Mouse (Mus musculus): ENCODE measurements around the gene Maml3. TPM values are rescaled to one million over a fixed set of nuclear protein-coding genes. Genes with fewer than 3 reads are reported as not detected.

Gene Maml3
- polyA plus RNA-seq, 1 experiment from 2014 or later: 4.1 TPM

DNA sequence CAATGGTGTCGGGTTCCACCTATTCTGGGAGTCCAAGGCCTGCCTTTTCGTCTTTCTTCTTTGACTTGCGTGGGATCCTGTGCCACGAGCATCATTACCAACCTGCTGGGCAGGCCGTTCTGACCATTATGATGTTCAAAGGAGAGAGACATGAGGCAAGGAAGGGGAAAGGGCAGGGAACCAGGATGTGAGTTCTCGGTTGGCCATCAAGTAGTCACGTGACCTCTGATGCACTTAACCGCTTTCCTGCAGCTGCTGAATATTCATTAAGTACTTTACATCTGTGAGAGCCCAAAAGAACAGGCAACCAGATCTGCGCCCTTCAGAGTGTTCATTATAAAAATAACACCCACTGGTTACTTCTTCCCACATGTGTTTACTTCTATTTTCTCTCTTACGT, 411.7 kb downstream of the Maml3 start:
- Histone ChIP-seq H3K9me3 (no peaks in the 10 kb centered on the region), H3K4me1 (replicated peaks) (no peaks in the 10 kb centered on the region), H3K4me3 (replicated peaks) (no peak overlapping the region), H3K27ac (no peak overlapping the region), H3K4me2 (replicated peaks) (no peak overlapping the region), H3K36me3 (0 out of 2 replicates have a peak, but pooled peaks cover 5% of the 10 kb centered on the region), H3K27me3 (replicated peaks) (no peaks in the 10 kb centered on the region), H3K9ac (no peak overlapping the region)
- 90% methylated on average over 10 of the region's 10 CpGs for WGBS
- no peak for ATAC-seq

DNA sequence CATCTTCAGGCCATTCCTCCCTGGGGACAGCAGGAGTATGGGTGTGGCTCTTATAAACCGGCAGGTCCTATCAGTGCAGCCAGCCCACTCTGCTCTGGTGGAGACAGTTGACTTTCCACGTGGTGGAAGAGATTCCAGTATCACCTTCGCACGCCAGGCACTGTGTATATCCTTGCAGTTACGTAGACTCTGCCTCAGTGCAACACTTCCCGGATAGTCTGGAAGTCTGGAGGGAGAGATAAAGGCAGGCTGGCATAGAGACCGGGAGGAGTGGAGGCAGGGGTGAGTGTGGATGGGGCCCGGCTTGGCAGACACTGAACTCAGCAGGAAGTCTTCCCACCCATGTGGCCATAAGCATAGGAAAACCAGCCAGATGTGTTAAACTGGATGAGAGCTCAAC, 416.2 kb downstream of the Maml3 start:
- Histone ChIP-seq H3K27me3 (replicated peaks) (no peaks in the 10 kb centered on the region), H3K9ac (no peak overlapping the region), H3K4me3 (replicated peaks) (no peak overlapping the region), H3K9me3 (no peaks in the 10 kb centered on the region), H3K36me3 (0 out of 2 replicates have a peak, but pooled peaks cover 5% of the 10 kb centered on the region), H3K27ac (no peak overlapping the region), H3K4me2 (replicated peaks) (no peak overlapping the region), H3K4me1 (replicated peaks) (no peaks in the 10 kb centered on the region)
- 84% methylated on average over 8 of the region's 8 CpGs for WGBS
- no peak for ATAC-seq

DNA sequence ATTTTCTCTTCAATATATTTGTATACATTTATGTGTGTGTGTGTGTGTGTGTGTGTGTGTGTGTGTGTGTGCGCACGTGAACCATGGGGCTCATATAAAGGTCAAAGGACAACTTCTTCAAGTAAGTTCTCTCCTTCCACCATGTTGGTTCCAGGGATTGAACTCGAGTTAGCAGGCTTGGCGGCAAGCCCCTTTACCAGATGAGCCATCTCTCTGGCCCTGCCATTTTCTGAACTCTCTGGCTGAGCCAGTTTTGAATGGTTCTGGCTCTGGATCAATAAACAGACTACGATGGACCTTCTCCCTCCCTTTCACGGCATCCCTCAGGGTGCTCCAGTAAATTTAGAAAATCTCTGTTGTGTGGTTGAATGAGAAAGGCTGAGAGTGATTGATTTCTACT, 418.1 kb downstream of the Maml3 start:
- no peak overlapping the region for H3K4me3 ChIP-seq (replicated peaks)
- H3K27ac ChIP-seq: no peak overlapping the region
- 78% methylated on average over 6 of the region's 6 CpGs for WGBS
- no peak overlapping the region for H3K9ac ChIP-seq
- H3K36me3 ChIP-seq: 0 out of 2 replicates have a peak, but pooled peaks cover 5% of the 10 kb centered on the region
- no peaks in the 10 kb centered on the region for H3K4me1 ChIP-seq (replicated peaks)
- no peak for ATAC-seq
- no peaks in the 10 kb centered on the region for H3K27me3 ChIP-seq (replicated peaks)
- no peak overlapping the region for H3K4me2 ChIP-seq (replicated peaks)
- H3K9me3 ChIP-seq: no peaks in the 10 kb centered on the region

DNA sequence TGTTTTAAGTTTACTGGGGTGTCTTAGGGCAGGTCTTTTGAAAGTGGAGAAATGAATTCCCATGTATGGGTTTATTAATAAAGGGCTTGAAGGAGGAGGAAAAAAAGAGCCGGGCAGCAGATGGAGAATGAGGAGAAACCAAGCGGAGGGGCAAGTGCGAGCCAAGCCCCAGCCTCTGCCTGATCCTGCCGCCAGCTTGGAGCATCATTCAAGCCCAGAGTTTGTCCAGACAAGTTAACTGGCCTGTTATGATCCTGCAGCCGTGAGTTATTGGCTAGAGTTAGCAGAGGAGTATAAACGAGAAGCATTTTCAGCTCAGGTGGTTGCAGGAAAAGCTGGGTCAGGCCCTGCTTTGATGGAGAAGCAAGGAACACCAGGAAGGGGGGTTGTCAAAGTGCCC, 418.6 kb downstream of the Maml3 start:
- Histone ChIP-seq H3K4me3 (replicated peaks) (no peak overlapping the region), H3K27ac (no peak overlapping the region), H3K9me3 (no peaks in the 10 kb centered on the region), H3K4me1 (replicated peaks) (no peaks in the 10 kb centered on the region), H3K36me3 (0 out of 2 replicates have a peak, but pooled peaks cover 5% of the 10 kb centered on the region), H3K27me3 (replicated peaks) (no peaks in the 10 kb centered on the region), H3K9ac (no peak overlapping the region), H3K4me2 (replicated peaks) (no peak overlapping the region)
- ATAC-seq: no peak
- WGBS: 79% methylated on average over 6 of the region's 6 CpGs

DNA sequence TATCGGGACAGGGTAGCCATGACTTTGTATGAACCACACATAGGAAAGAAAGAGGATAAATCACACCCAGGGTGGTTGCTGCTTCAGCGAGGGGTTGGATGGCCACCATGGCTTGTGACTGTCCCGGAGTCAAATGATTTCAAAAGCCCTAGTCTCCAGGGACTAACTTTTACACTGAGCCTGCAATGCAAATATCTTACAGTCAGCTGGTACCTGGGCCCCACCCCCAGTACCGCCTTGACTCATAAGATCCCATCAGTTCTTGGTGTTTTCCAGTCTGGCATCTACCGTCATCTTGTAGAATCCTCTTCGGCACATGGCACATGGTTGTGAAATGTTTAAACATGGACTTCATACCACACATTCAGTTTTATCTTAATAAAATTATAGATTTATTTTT, 419.3 kb downstream of the Maml3 start:
- 0 out of 2 replicates have a peak, but pooled peaks cover 5% of the 10 kb centered on the region for H3K36me3 ChIP-seq
- WGBS: 95% methylated on average over 6 of the region's 6 CpGs
- no peak overlapping the region for H3K27ac ChIP-seq
- no peak for ATAC-seq
- H3K9ac ChIP-seq: no peak overlapping the region
- no peak overlapping the region for H3K4me3 ChIP-seq (replicated peaks)
- H3K4me1 ChIP-seq (replicated peaks): no peaks in the 10 kb centered on the region
- H3K27me3 ChIP-seq (replicated peaks): no peaks in the 10 kb centered on the region
- no peaks in the 10 kb centered on the region for H3K9me3 ChIP-seq
- no peak overlapping the region for H3K4me2 ChIP-seq (replicated peaks)

DNA sequence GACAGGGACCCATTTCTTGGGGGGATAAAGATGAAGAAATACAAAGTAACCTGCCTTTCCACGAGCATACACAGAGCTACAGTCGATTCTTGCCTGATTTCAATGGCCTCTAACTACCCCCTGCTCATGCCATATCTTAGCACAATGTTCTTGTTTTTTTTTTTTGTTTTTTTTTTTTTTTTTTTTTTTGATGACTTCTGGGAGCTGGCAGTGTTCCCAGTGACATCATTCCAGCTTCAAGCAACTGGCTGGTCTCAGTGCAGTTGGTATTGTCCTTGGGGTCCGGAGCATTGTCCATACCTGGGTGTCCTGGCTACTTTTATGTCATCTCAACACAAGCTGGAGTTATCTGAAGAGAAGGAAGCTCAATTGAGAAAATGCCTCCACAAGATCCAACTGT, 429.9 kb downstream of the Maml3 start:
- Histone ChIP-seq H3K27me3 (replicated peaks) (no peaks in the 10 kb centered on the region), H3K36me3 (no peaks in the 10 kb centered on the region), H3K9ac (no peak overlapping the region), H3K9me3 (no peaks in the 10 kb centered on the region), H3K4me2 (replicated peaks) (no peak overlapping the region), H3K4me3 (replicated peaks) (no peak overlapping the region), H3K4me1 (replicated peaks) (0 out of 2 replicates have a peak, but pooled peaks cover 3% of the 10 kb centered on the region), H3K27ac (no peak overlapping the region)
- 83% methylated on average over 3 of the region's 3 CpGs for WGBS
- ATAC-seq: no peak

DNA sequence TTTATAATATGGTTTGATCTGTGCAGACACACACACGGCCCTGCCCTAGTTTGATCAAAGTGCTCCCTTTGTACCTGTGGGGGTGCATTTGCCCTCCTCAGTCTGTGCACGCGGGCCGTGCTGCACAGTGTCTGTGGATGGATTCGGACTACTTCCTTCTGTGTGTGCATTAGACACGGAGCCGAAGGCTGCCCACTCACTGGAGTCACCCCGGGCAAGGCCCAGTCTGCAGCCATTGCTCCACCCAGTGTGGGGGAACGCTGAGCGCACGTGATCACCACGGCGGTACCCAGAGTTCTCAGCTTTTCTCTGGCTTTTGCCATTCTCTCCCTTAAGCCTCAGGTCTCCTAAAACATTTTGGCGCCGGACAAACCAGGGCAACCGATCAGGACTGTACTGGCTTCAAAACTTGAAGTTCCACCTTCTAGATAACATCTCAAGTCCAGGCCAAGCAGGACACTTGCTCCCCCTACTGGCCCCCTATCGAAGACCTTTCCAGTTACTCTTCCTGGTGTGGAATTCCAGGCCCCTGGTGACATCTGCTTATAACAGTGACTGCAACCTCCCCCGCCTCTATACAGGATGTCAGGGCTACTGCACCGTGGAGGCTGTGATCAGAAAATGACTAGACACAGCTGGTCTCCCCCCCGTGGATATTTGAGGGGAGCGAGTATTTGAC, 431.3 kb downstream of the Maml3 start:
- no peaks in the 10 kb centered on the region for H3K36me3 ChIP-seq
- no peak overlapping the region for H3K4me3 ChIP-seq (replicated peaks)
- no peak overlapping the region for H3K9ac ChIP-seq
- H3K27me3 ChIP-seq (replicated peaks): no peaks in the 10 kb centered on the region
- 60% methylated on average over 21 of the region's 21 CpGs for WGBS
- H3K9me3 ChIP-seq: no peaks in the 10 kb centered on the region
- H3K4me1 ChIP-seq (replicated peaks): 0 out of 2 replicates have a peak, but pooled peaks cover 3% of the 10 kb centered on the region
- H3K27ac ChIP-seq: no peak overlapping the region
- H3K4me2 ChIP-seq (replicated peaks): no peak overlapping the region
- ATAC-seq: peak; percentile 42

DNA sequence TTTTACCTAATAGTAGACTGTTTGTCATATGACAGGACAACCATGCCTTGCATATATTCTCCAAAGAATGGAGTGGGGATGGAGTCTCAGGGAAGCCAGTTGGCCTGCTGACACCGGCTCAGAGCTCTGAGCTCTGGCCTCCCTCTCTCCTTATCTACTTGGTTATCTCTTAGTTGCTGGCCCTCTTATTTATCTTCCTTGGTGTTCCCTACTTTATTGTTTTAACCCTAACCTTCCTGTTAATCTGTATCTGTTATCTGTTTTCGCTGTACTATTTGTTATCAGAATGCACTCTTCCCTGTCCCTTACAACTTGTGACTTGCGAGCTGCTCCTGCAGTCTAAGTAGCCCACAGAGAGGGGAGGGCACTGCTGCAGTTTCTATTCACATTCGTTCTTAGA, 432.2 kb downstream of the Maml3 start:
- H3K27ac ChIP-seq: no peak overlapping the region
- H3K36me3 ChIP-seq: no peaks in the 10 kb centered on the region
- 0 out of 2 replicates have a peak, but pooled peaks cover 3% of the 10 kb centered on the region for H3K4me1 ChIP-seq (replicated peaks)
- no peaks in the 10 kb centered on the region for H3K9me3 ChIP-seq
- H3K27me3 ChIP-seq (replicated peaks): no peaks in the 10 kb centered on the region
- no peak overlapping the region for H3K4me2 ChIP-seq (replicated peaks)
- no peak overlapping the region for H3K9ac ChIP-seq
- peak; percentile 42 for ATAC-seq
- no peak overlapping the region for H3K4me3 ChIP-seq (replicated peaks)
- WGBS: 45% methylated on average over 4 of the region's 4 CpGs

DNA sequence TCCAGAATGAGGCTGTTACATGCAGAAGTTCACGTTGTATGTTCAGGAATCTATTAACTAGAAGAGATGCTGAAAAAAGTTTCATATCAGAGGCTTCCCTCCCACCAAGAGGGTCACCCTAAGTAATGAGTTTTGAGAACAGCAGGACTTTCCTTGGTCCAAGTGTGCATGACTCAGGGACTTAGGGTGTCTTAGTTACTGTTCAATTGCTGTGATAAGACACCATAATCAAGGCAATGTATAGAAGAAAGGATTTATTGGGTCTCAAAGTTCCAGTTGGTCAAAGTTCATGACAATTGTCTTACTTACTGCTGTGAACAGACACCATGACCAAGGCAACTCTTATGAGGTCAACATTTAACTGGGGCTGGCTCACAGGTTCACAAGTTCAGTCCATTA, 433.8 kb downstream of the Maml3 start:
- H3K4me1 ChIP-seq (replicated peaks): 0 out of 2 replicates have a peak, but pooled peaks cover 3% of the 10 kb centered on the region
- no peak overlapping the region for H3K4me3 ChIP-seq (replicated peaks)
- H3K9ac ChIP-seq: no peak overlapping the region
- no peak overlapping the region for H3K27ac ChIP-seq
- H3K4me2 ChIP-seq (replicated peaks): no peak overlapping the region
- no peaks in the 10 kb centered on the region for H3K9me3 ChIP-seq
- H3K36me3 ChIP-seq: no peaks in the 10 kb centered on the region
- 81% methylated on average over 1 of the region's 1 CpGs for WGBS
- no peaks in the 10 kb centered on the region for H3K27me3 ChIP-seq (replicated peaks)
- ATAC-seq: peak; percentile 43

DNA sequence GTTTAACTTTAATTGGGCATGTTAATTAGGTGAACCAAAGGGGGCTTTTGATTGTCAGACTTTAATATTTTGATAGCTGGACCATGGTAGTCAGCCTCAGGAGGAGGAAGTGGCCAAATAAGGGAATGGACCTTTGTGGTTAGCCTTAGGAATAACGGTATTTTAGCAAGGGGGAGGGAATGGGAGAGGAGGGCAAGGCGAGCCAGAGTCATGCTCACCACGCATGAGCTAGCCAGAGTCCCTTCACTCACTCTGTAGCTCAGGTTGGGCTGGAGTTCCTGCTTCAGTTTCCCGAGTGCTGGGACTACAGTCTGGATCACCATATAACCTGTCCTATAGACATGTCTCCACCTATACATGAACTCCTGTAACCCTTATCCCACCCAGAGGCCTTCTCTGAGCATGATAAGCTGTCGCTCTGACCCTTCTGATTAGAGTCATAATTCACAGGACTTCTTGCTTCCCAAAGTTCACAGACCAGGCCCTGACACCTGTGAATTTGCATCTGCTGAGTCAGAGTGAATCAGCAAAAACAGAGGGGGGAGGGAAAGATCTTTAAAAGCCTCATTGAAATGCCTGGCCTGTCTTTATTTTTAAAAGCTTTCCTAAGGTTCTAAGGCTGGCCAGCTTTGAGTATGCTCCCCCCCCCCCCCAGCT, 434.3 kb downstream of the Maml3 start:
- Histone ChIP-seq H3K4me1 (replicated peaks) (0 out of 2 replicates have a peak, but pooled peaks cover 3% of the 10 kb centered on the region), H3K4me2 (replicated peaks) (no peak overlapping the region), H3K9me3 (no peaks in the 10 kb centered on the region), H3K9ac (no peak overlapping the region), H3K27ac (no peak overlapping the region), H3K36me3 (no peaks in the 10 kb centered on the region), H3K27me3 (replicated peaks) (no peaks in the 10 kb centered on the region), H3K4me3 (replicated peaks) (no peak overlapping the region)
- no peak; the same call in 1 of the 2 replicates for ATAC-seq
- 75% methylated on average over 5 of the region's 5 CpGs for WGBS

DNA sequence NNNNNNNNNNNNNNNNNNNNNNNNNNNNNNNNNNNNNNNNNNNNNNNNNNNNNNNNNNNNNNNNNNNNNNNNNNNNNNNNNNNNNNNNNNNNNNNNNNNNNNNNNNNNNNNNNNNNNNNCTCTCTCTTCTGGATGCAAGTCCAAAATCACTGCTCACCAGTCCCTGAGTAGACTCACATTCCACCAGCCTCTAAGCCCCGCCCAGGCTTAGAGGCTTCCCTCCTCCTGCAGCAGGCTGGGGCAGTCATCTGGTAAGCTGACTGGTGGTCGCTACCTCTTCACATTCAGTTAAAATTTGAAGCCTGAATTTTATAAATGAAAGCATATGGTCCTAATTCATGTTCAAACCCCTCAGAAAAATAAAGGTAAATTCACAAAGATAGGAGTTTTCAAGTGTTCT, 436.3 kb downstream of the Maml3 start:
- no peak overlapping the region for H3K9ac ChIP-seq
- H3K4me3 ChIP-seq (replicated peaks): no peak overlapping the region
- H3K4me1 ChIP-seq (replicated peaks): 0 out of 2 replicates have a peak, but pooled peaks cover 4% of the 10 kb centered on the region
- H3K27ac ChIP-seq: no peak overlapping the region
- H3K4me2 ChIP-seq (replicated peaks): no peak overlapping the region
- ATAC-seq: no peak
- no peaks in the 10 kb centered on the region for H3K9me3 ChIP-seq
- no peaks in the 10 kb centered on the region for H3K36me3 ChIP-seq
- WGBS: 40% methylated on average over 2 of the region's 2 CpGs
- H3K27me3 ChIP-seq (replicated peaks): no peaks in the 10 kb centered on the region

DNA sequence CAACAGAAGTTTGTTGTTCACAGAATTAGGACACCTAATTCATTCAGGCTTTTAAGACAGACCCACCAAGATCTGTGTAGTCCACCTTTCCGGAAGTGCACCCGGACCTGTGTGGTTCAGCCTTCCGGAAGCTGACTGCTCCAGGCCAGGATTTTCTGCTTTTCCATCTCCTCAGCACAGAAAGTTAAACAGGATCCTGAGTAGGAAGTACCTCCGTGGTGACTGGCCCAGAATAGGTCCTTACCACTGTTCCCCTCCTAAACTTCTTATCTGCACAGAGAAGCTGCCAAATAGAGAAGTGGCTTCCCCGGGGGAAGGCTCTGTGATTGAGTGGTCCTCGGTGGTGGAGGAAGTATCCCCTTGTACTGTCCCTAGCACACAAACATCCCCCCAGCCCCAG, 442.3 kb downstream of the Maml3 start:
- no peak overlapping the region for H3K4me2 ChIP-seq (replicated peaks)
- no peaks in the 10 kb centered on the region for H3K9me3 ChIP-seq
- H3K27ac ChIP-seq: no peak overlapping the region
- H3K4me1 ChIP-seq (replicated peaks): peaks cover 20% of the 10 kb centered on the region; the same call in 1 of the 2 replicates
- H3K36me3 ChIP-seq: no peaks in the 10 kb centered on the region
- no peak overlapping the region for H3K4me3 ChIP-seq (replicated peaks)
- 45% methylated on average over 6 of the region's 6 CpGs for WGBS
- H3K9ac ChIP-seq: no peak overlapping the region
- no peaks in the 10 kb centered on the region for H3K27me3 ChIP-seq (replicated peaks)
- ATAC-seq: no peak
